Mouse (Mus musculus) G1E (cell line): ENCODE data around the gene Mgat2. TPM values are rescaled to one million over a fixed set of nuclear protein-coding genes. Genes with fewer than 3 reads are reported as not detected.

Experiments
- ATAC-seq: 2 replicates; pipeline ENCODE4 v1.8.0; 2016; ENCODE audit warnings: mild to moderate bottlenecking; ENCODE audit not compliant: insufficient number of reproducible peaks, poor library complexity, low FRiP score, severe bottlenecking; ENCODE audit errors: extremely low read depth
- DNase-seq: peaks from one replicate; pipeline ENCODE4 v3.0.0; 2012; ENCODE audit warnings: low spot score
- H3K27me3 ChIP-seq: 2 replicates; pipeline ENCODE4 v1.6.1; 2012; ENCODE audit warnings: mild to moderate bottlenecking, low read length, inconsistent platforms; ENCODE audit not compliant: insufficient read depth
- H3K36me3 ChIP-seq: replicated peaks from 2 replicates; pipeline ENCODE3; 2012; ENCODE audit warnings: mild to moderate bottlenecking, inconsistent platforms
- H3K4me1 ChIP-seq: 2 replicates; pipeline ENCODE4 v1.6.1; 2012; ENCODE audit warnings: low read depth, low read length, inconsistent platforms, mixed read lengths; ENCODE audit not compliant: insufficient read depth
- H3K4me3 ChIP-seq: 2 replicates; pipeline ENCODE4 v1.5.1; 2012; ENCODE audit warnings: low read depth, mild to moderate bottlenecking, inconsistent platforms, low read length, moderate library complexity, mixed read lengths
- H3K9me3 ChIP-seq: replicated peaks from 2 replicates; pipeline ENCODE4 v1.6.1; 2012; ENCODE audit warnings: inconsistent platforms
- CTCF ChIP-seq: IDR thresholded peaks from 2 replicates; pipeline ENCODE4 v1.5.1; 2012; ENCODE audit warnings: low read depth, low read length, inconsistent platforms, mixed read lengths
- GATA1 ChIP-seq: IDR thresholded peaks from 2 replicates; pipeline ENCODE4 v1.6.1; 2012; ENCODE audit warnings: borderline replicate concordance, low read length, inconsistent platforms, mixed read lengths
- GATA2 ChIP-seq: IDR thresholded peaks from 2 replicates; pipeline ENCODE4 v1.6.1; 2012; ENCODE audit warnings: low read depth, low read length, inconsistent platforms, borderline replicate concordance
- POLR2AphosphoS5 ChIP-seq: IDR thresholded peaks from 2 replicates; pipeline ENCODE4 v1.6.1; 2012; ENCODE audit warnings: low read depth, low read length, inconsistent platforms; ENCODE audit not compliant: insufficient replicate concordance
- TAL1 ChIP-seq: conservative IDR thresholded peaks from 2 replicates; pipeline ENCODE4 v1.6.1; 2012; ENCODE audit warnings: low read depth, low read length, inconsistent platforms, mixed read lengths
- polyA plus RNA-seq: library from polyadenylated mRNA; stranded (reverse); fragments of >175 nt; gene quantifications from 2 replicates; pipeline ENCODE4 v1.2.3, GENCODE M21; 2012
- total RNA-seq, 2 experiments: library from RNA; stranded (forward) in 1 of 2; stranded (reverse) in 1 of 2; fragments of 200-1000 nt in 1 of 2; fragments of >200 nt in 1 of 2; fragmentation: Nextera tagmentation in 1 of 2; gene quantifications; 2 replicates each; pipeline ENCODE4 v1.2.3; 2014 to 2017

The Mgat2 gene
- total and polyA plus RNA-seq, 3 experiments, result 50.7 to 118 (median 112) TPM

DNA sequence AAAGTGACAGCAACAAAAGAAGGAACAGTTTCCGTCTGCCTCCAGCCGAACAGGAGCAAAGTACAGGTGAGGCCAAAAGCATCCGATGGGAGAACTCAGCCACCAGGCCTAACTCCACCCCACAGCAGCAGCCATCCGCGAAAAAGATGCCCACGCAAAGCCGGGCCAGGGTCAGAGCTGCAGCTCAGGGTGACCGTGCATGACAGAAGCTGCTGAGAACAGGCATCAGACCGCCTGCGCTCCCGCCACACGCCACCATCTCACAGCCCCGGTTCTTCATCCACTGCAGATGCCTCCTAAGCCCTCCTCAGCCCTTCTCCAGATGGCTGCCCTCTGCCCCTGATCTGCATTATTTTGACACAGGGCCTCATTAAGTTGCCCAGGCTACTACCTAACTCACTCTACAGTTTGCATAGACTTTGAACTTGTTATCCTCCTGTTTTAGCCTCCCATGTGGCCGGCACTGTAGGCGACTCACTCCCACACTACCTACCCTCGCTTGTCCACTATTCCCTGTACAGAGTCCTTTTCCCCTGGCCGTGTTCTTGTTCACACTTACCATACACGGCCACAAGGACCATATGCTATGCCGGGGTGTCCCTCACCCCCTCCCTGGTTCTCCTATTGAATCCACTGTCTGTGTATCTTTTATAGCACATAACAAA, 36.8 kb downstream of the Mgat2 start:
- Histone ChIP-seq H3K4me3 (no peak overlapping the region), H3K27me3 (no peaks in the 10 kb centered on the region), H3K9me3 (no peaks in the 10 kb centered on the region), H3K4me1 (peaks cover 16% of the 10 kb centered on the region), H3K36me3 (peaks cover 94% of the 10 kb centered on the region)
- DNase-seq (no peak), ATAC-seq (no peak)
- TF ChIP-seq GATA2, result no peak
- no peak for TF ChIP-seq GATA1
- TF ChIP-seq POLR2AphosphoS5, result no peak
- no peak for TF ChIP-seq CTCF
- TF ChIP-seq TAL1, result no peak

DNA sequence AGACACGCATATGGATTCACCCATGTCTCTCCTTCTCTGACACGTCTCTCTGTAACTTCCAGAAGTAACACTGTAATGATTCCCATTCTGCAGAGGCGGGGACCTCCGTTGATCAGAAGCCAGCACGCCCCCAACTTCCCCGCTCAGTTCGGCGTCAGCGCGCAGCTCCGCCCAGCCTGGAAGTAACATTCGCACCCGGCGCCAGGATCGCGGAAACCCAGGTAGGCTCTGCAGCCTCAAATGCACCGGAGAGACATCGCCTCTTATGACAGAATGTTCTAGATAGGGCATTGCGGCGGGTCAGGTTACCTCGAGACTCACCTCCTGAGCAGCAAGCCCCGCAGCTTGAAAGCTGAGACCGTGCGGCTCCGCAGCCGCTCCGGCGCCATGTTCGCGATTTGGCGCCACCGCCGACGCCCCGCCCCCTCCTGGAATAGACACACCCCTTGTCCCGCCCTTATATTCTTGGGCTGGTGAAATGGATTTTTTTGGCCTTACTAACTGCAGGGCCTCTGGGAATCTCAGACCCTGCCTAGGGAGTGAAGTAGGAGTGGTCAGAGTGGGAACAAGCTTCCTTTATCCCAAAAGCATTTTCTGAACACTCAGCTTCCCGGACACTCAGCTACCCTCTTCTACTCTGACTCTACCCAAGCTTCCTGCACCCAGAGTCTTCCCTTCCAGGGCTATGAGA, 44.0 kb downstream of the Mgat2 start, which contains the start of gene Pole2:
Pole2 (minus strand) TSS at position 420 of the 691 bp plus-strand sequence.
- Histone ChIP-seq H3K27me3 (no peaks in the 10 kb centered on the region), H3K36me3 (peaks cover 33% of the 10 kb centered on the region), H3K9me3 (no peaks in the 10 kb centered on the region), H3K4me3 (peak within 1 kb of the TSS; percentile 74), H3K4me1 (peaks cover 28% of the 10 kb centered on the region)
- ATAC-seq (peak; percentile 89), DNase-seq (peak; percentile 92)
- TF ChIP-seq POLR2AphosphoS5, result no peak
- no peak for TF ChIP-seq GATA2
- no peak for TF ChIP-seq CTCF
- TF ChIP-seq GATA1, result no peak
- TF ChIP-seq TAL1, result no peak

DNA sequence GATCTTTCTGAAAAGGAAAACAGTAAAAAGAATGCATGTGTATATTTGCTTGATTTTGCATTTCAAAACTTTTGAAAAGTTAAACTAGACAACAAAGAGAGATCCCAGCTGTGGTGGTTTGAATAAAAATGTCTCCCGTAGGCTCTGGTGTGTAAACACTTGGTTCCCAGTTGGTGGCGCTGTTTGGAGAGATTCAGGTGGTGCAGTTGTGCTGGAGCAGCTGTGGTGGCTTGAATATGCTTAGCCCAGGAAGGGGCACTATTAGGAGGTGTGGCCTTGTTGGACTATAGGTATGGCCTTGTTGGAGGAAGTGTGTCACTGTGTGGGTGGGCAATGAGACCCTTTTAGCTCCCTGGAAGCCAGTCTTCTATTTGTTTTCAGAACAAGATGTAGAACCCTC, 45.3 kb downstream of the Mgat2 start:
- Histone ChIP-seq H3K36me3 (peaks cover 20% of the 10 kb centered on the region), H3K4me1 (peaks cover 28% of the 10 kb centered on the region), H3K9me3 (no peaks in the 10 kb centered on the region), H3K27me3 (no peaks in the 10 kb centered on the region), H3K4me3 (no peak overlapping the region)
- DNase-seq (no peak), ATAC-seq (no peak)
- 0 out of 2 replicates have a peak, but pooled peaks have one; percentile 29 for TF ChIP-seq CTCF
- TF ChIP-seq GATA1, result no peak

DNA sequence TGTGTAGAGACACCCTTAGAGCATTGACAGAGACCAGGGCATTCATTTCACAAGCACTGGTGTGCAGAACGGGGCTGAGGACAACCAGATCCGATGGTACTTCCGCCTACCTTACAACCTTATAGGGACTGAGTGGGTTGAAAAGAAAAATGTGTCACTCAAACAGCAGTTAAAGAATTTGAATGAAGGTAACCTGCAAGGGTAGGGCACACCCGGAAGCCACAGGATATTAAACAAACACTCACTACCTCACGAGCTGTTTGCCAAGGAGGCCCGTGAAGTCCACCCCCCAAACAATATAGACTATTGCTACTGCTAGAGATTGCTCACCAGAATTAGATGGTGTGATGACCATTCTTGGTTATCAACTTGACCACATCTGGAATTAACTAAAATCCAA, 51.8 kb downstream of the Mgat2 start:
- no peaks in the 10 kb centered on the region for H3K36me3 ChIP-seq
- no peaks in the 10 kb centered on the region for H3K9me3 ChIP-seq
- no peak overlapping the region for H3K4me3 ChIP-seq
- no peak for TF ChIP-seq CTCF
- TF ChIP-seq GATA1, result no peak
- TF ChIP-seq TAL1, result no peak
- no peak for TF ChIP-seq GATA2
- no peak for TF ChIP-seq POLR2AphosphoS5
- DNase-seq, result no peak
- no peak for ATAC-seq
- peaks cover 12% of the 10 kb centered on the region for H3K4me1 ChIP-seq
- H3K27me3 ChIP-seq, result no peaks in the 10 kb centered on the region; the same call in 1 of the 2 replicates

Other genes with a start within 250 kb of the Mgat2 start
- gene Rps29, start 25.0 kb upstream of the Mgat2 start, total RNA-seq (2014; fragmentation: Nextera tagmentation), result 861 and 936 TPM in 2 replicates
- 3,601 and 5,070 TPM in 2 replicates for gene Rps29, start 25.0 kb upstream of the Mgat2 start, total RNA-seq (2017)
- 542 and 2,773 TPM in 2 replicates for gene Rps29, start 25.0 kb upstream of the Mgat2 start, polyA plus RNA-seq
- 36.2 and 44.2 TPM in 2 replicates for gene Lrr1, start 15.3 kb upstream of the Mgat2 start, total RNA-seq (2014; fragmentation: Nextera tagmentation)
- gene Lrr1, start 15.3 kb upstream of the Mgat2 start, total RNA-seq (2017), result 17.8 and 19.4 TPM in 2 replicates
- 45.0 and 56.6 TPM in 2 replicates for gene Lrr1, start 15.3 kb upstream of the Mgat2 start, polyA plus RNA-seq
- gene Rpl36al, start 74 bp upstream of the Mgat2 start, total RNA-seq (2014; fragmentation: Nextera tagmentation), result 229 and 258 TPM in 2 replicates
- 1,699 and 1,905 TPM in 2 replicates for gene Rpl36al, start 74 bp upstream of the Mgat2 start, total RNA-seq (2017)
- 83.2 and 113 TPM in 2 replicates for gene Rpl36al, start 74 bp upstream of the Mgat2 start, polyA plus RNA-seq
- 33.0 and 34.5 TPM in 2 replicates for gene Gm49383, start 12.9 kb downstream of the Mgat2 start, total RNA-seq (2014; fragmentation: Nextera tagmentation)
- 56.1 and 82.2 TPM in 2 replicates for gene Gm49383, start 12.9 kb downstream of the Mgat2 start, total RNA-seq (2017)
- 75.5 and 90.8 TPM in 2 replicates for gene Gm49383, start 12.9 kb downstream of the Mgat2 start, polyA plus RNA-seq
- 6.7 and 7.6 TPM in 2 replicates for gene Dnaaf2, start 14.3 kb downstream of the Mgat2 start, total RNA-seq (2014; fragmentation: Nextera tagmentation)
- 9.8 and 11.4 TPM in 2 replicates for gene Dnaaf2, start 14.3 kb downstream of the Mgat2 start, total RNA-seq (2017)
- 5.1 and 5.2 TPM in 2 replicates for gene Dnaaf2, start 14.3 kb downstream of the Mgat2 start, polyA plus RNA-seq
- gene Gm49384, start 20.1 kb downstream of the Mgat2 start, total RNA-seq (2014; fragmentation: Nextera tagmentation), result 40.3 and 61.3 TPM in 2 replicates
- 33.7 and 36.0 TPM in 2 replicates for gene Gm49384, start 20.1 kb downstream of the Mgat2 start, total RNA-seq (2017)
- not detected in 2 replicates for gene Gm49384, start 20.1 kb downstream of the Mgat2 start, polyA plus RNA-seq
- gene Pole2, start 44.0 kb downstream of the Mgat2 start, total RNA-seq (2014; fragmentation: Nextera tagmentation), result 57.3 and 67.0 TPM in 2 replicates
- 82.3 and 85.4 TPM in 2 replicates for gene Pole2, start 44.0 kb downstream of the Mgat2 start, total RNA-seq (2017)
- 20.3 and 20.7 TPM in 2 replicates for gene Pole2, start 44.0 kb downstream of the Mgat2 start, polyA plus RNA-seq
- gene Klhdc1, start 57.0 kb downstream of the Mgat2 start, total RNA-seq (2014; fragmentation: Nextera tagmentation), result 8.5 and 13.0 TPM in 2 replicates
- 8.7 and 14.6 TPM in 2 replicates for gene Klhdc1, start 57.0 kb downstream of the Mgat2 start, total RNA-seq (2017)
- gene Klhdc1, start 57.0 kb downstream of the Mgat2 start, polyA plus RNA-seq, result 11.1 and 16.0 TPM in 2 replicates
- 129 and 134 TPM in 2 replicates for gene Klhdc2, start 112.5 kb downstream of the Mgat2 start, total RNA-seq (2014; fragmentation: Nextera tagmentation)
- gene Klhdc2, start 112.5 kb downstream of the Mgat2 start, total RNA-seq (2017), result 127 and 141 TPM in 2 replicates
- 33.6 and 41.4 TPM in 2 replicates for gene Klhdc2, start 112.5 kb downstream of the Mgat2 start, polyA plus RNA-seq
- 149 and 150 TPM in 2 replicates for gene Nemf, start 173.0 kb downstream of the Mgat2 start, total RNA-seq (2014; fragmentation: Nextera tagmentation)
- gene Nemf, start 173.0 kb downstream of the Mgat2 start, total RNA-seq (2017), result 103 and 128 TPM in 2 replicates
- 2.9 and 4.9 TPM in 2 replicates for gene Nemf, start 173.0 kb downstream of the Mgat2 start, polyA plus RNA-seq
- 179 and 195 TPM in 2 replicates for gene Arf6, start 188.0 kb downstream of the Mgat2 start, total RNA-seq (2014; fragmentation: Nextera tagmentation)
- gene Arf6, start 188.0 kb downstream of the Mgat2 start, total RNA-seq (2017), result 123 and 153 TPM in 2 replicates
- gene Arf6, start 188.0 kb downstream of the Mgat2 start, polyA plus RNA-seq, result 360 and 373 TPM in 2 replicates
- not detected in 2 replicates for gene Gm9887, start 188.3 kb downstream of the Mgat2 start, total RNA-seq (2014; fragmentation: Nextera tagmentation)
- gene Gm9887, start 188.3 kb downstream of the Mgat2 start, total RNA-seq (2017), result 0.87 and 0.93 TPM in 2 replicates
- 0.79 and 1.6 TPM in 2 replicates for gene Gm9887, start 188.3 kb downstream of the Mgat2 start, polyA plus RNA-seq